ENCODE assay signal across 9 mouse cellular contexts in the genomic region with DNA sequence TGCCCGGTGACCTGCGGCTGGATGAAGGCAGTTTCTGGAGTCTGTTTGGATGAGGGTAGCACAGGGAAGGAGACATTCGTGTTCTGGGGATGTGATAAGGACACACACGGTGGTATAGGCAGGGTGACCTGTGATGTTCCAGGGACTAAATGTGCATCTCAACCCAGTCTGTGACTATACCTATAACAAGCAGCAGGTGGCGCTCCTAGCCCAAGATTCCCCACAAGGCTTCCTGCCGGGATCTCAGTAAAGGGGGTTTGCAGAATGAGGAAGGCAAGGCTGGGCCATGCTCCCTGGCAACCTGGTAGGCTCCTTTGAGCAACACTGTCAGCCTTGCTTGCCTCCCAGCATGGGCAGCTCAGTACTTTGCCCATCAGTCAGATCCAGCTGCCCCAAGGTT. TPM values are rescaled to one million over a fixed set of nuclear protein-coding genes. Genes with fewer than 3 reads are reported as not detected.
DNase-seq lines count a peak whose midpoint lies in the region; ATAC-seq and TF ChIP-seq lines count a peak whose summit lies in the region.
"Had no signal": no experiment of that assay in that cellular context is flagged by ENCODE, and none has a peak within 500 bp of the region (broad histone marks: within the 10 kb centered on the region; RNA-seq: fewer than 3 reads in every experiment).

No protein-coding gene starts in this region.

- H3K4me1 ChIP-seq in forebrain, embryonic 10.5 days = peaks cover 28% of the 10 kb centered on the region
- H3K4me1 ChIP-seq in forebrain, embryonic 12.5 days = peaks cover 19% of the 10 kb centered on the region
- no peaks in the 10 kb centered on the region for H3K4me1 ChIP-seq in intestine, postnatal 0 days (replicated peaks; ENCODE audit: control insufficient read depth, insufficient read depth, low read length)
- peaks cover 14% of the 10 kb centered on the region for H3K4me1 ChIP-seq in limb, embryonic 11.5 days (ENCODE audit: control insufficient read depth, insufficient read depth, low read length)
- H3K4me1 ChIP-seq in midbrain, postnatal 0 days (ENCODE audit: insufficient read depth, low read length) = peaks cover 24% of the 10 kb centered on the region

- ATAC-seq in forebrain, embryonic 12.5 days (ENCODE audit: low FRiP score) = no peak
- no peak for ATAC-seq in intestine, postnatal 0 days
- no peak for ATAC-seq in limb, embryonic 11.5 days (ENCODE audit: insufficient number of reproducible peaks, low FRiP score, low TSS enrichment, low read depth)
- no peak for ATAC-seq in midbrain, postnatal 0 days (ENCODE audit: low FRiP score)
- ATAC-seq: Patski had no signal

- DNase-seq in forebrain, embryonic 10.5 days (ENCODE audit: extremely low spot score, low spot score) = peak; percentile 88
- DNase-seq in cerebellum, adult 9-10 months = peak; percentile 88
- DNase-seq in frontal cortex, postnatal 36 days (ENCODE audit: low spot score in 2 of 2) = peak; percentile 89 to 90
- peak; percentile 94 for DNase-seq in limb, embryonic 11.5 days (ENCODE audit: low spot score)
- DNase-seq in midbrain, postnatal 0 days (ENCODE audit: low spot score) = peak; percentile 90
- peak; percentile 73 to 79 for DNase-seq in spleen, postnatal 10 days (ENCODE audit: low spot score in 2 of 2)

- no peak overlapping the region for H3K4me3 ChIP-seq in forebrain, embryonic 10.5 days
- no peak overlapping the region for H3K4me3 ChIP-seq in forebrain, embryonic 12.5 days (replicated peaks)
- no peak overlapping the region for H3K4me3 ChIP-seq in intestine, postnatal 0 days (ENCODE audit: low read depth, low read length)
- H3K4me3 ChIP-seq in limb, embryonic 11.5 days (ENCODE audit: low read depth, low read length) = no peak overlapping the region
- no peak overlapping the region for H3K4me3 ChIP-seq in midbrain, postnatal 0 days (ENCODE audit: low read depth, low read length)

- H3K9me3 ChIP-seq in forebrain, embryonic 10.5 days = no peaks in the 10 kb centered on the region
- H3K9me3 ChIP-seq in forebrain, embryonic 12.5 days = no peaks in the 10 kb centered on the region
- H3K9me3 ChIP-seq in intestine, postnatal 0 days (ENCODE audit: control insufficient read depth) = no peaks in the 10 kb centered on the region
- H3K9me3 ChIP-seq in limb, embryonic 11.5 days (ENCODE audit: control insufficient read depth, low read length) = no peaks in the 10 kb centered on the region
- H3K9me3 ChIP-seq in midbrain, postnatal 0 days (ENCODE audit: low read length) = no peaks in the 10 kb centered on the region

- TF ChIP-seq CTCF in intestine, postnatal 0 days (IDR thresholded peaks at IDR 0.05; ENCODE audit: low read depth) = peak; percentile 93
- peak; percentile 97 for TF ChIP-seq CTCF in midbrain, postnatal 0 days (IDR thresholded peaks at IDR 0.05)

- H3K36me3 ChIP-seq in forebrain, embryonic 10.5 days (replicated peaks) = no peaks in the 10 kb centered on the region
- H3K36me3 ChIP-seq in forebrain, embryonic 12.5 days (replicated peaks) = no peaks in the 10 kb centered on the region
- no peaks in the 10 kb centered on the region for H3K36me3 ChIP-seq in intestine, postnatal 0 days (ENCODE audit: control insufficient read depth, insufficient read depth)
- H3K36me3 ChIP-seq in limb, embryonic 11.5 days (ENCODE audit: control insufficient read depth, insufficient read depth, low read length) = no peaks in the 10 kb centered on the region
- H3K36me3 ChIP-seq in midbrain, postnatal 0 days (ENCODE audit: insufficient read depth, low read length) = no peaks in the 10 kb centered on the region

- peaks cover 46% of the 10 kb centered on the region for H3K27me3 ChIP-seq in forebrain, embryonic 10.5 days (ENCODE audit: poor library complexity, severe bottlenecking)
- H3K27me3 ChIP-seq in forebrain, embryonic 12.5 days = peaks cover 40% of the 10 kb centered on the region
- H3K27me3 ChIP-seq in intestine, postnatal 0 days (replicated peaks; ENCODE audit: control insufficient read depth, insufficient read depth, low read length) = peaks cover 14% of the 10 kb centered on the region
- H3K27me3 ChIP-seq in limb, embryonic 11.5 days (ENCODE audit: control insufficient read depth, insufficient read depth, low read length) = no peaks in the 10 kb centered on the region
- no peaks in the 10 kb centered on the region for H3K27me3 ChIP-seq in midbrain, postnatal 0 days (ENCODE audit: insufficient read depth, low read length)
- H3K27me3 ChIP-seq: Patski had no signal

- no peak overlapping the region for H3K9ac ChIP-seq in forebrain, embryonic 12.5 days
- no peak overlapping the region for H3K9ac ChIP-seq in intestine, postnatal 0 days (ENCODE audit: low read depth, low read length)
- H3K9ac ChIP-seq in limb, embryonic 11.5 days (ENCODE audit: low read length) = no peak overlapping the region
- no peak overlapping the region for H3K9ac ChIP-seq in midbrain, postnatal 0 days (replicated peaks; ENCODE audit: low read length, poor library complexity, severe bottlenecking)

- no peak overlapping the region for H3K4me2 ChIP-seq in forebrain, embryonic 12.5 days
- no peak overlapping the region for H3K4me2 ChIP-seq in intestine, postnatal 0 days (replicated peaks; ENCODE audit: low read depth)
- H3K4me2 ChIP-seq in limb, embryonic 11.5 days (ENCODE audit: low read depth, severe bottlenecking) = no peak overlapping the region
- H3K4me2 ChIP-seq in midbrain, postnatal 0 days (ENCODE audit: low read depth, low read length, poor library complexity, severe bottlenecking) = no peak overlapping the region

- no peak overlapping the region for H3K27ac ChIP-seq in forebrain, embryonic 10.5 days
- no peak overlapping the region for H3K27ac ChIP-seq in forebrain, embryonic 12.5 days
- H3K27ac ChIP-seq in intestine, postnatal 0 days (ENCODE audit: low read depth, low read length) = no peak overlapping the region
- H3K27ac ChIP-seq in limb, embryonic 11.5 days (replicated peaks; ENCODE audit: low read depth, low read length) = no peak overlapping the region
- H3K27ac ChIP-seq in midbrain, postnatal 0 days (ENCODE audit: low read depth, low read length) = no peak overlapping the region

- WGBS in forebrain, embryonic 10.5 days = 18% methylated on average over 6 of the region's 6 CpGs
- WGBS in forebrain, embryonic 12.5 days = 10% methylated on average over 6 of the region's 6 CpGs
- WGBS in intestine, postnatal 0 days = 5% methylated on average over 6 of the region's 6 CpGs
- WGBS in limb, embryonic 11.5 days = 12% methylated on average over 6 of the region's 6 CpGs
- WGBS in midbrain, postnatal 0 days = 12% methylated on average over 6 of the region's 6 CpGs

RNA-seq across cellular contexts. Expression of a gene that starts 2.2 kb away (rescaled TPM):
- polyA plus RNA-seq in forebrain, embryonic 10.5 days (2016; fragmentation: Nextera tagmentation; extraction: Ambion mirVana) = 17.8 and 18.7 TPM in 2 replicates
- polyA plus RNA-seq in forebrain, embryonic 12.5 days (2016; fragmentation: Nextera tagmentation; extraction: Ambion mirVana) = 37.4 and 44.3 TPM in 2 replicates
- polyA plus RNA-seq in intestine, postnatal 0 days (2015; fragmentation: Nextera tagmentation; extraction: Ambion mirVana) = 9.7 and 10.8 TPM in 2 replicates
- polyA plus RNA-seq in limb, embryonic 11.5 days (2014; fragmentation: Nextera tagmentation; extraction: Ambion mirVana) = 18.6 and 24.7 TPM in 2 replicates
- 645 and 733 TPM in 2 replicates for total RNA-seq in midbrain, postnatal 0 days (2014; rRNA removed)
- 241 and 242 TPM in 2 replicates for polyA plus RNA-seq in midbrain, postnatal 0 days (2015; fragmentation: Nextera tagmentation; extraction: Ambion mirVana)
